Mouse (Mus musculus) cerebellum, adult 11-12 months (tissue): ENCODE results near the gene Nat9.
A peak's percentile ranks its signal among the peaks of the same experiment; 100 is the strongest.

Source experiments
- DNase-seq: peaks from one replicate; pipeline ENCODE4 v3.0.0; 2022

Gene Nat9

GRCm38 (mm10) chr11:115151755-115152429, 35.8 kb downstream of the Nat9 start:
- DNase-seq: peak; percentile 80

- DNase-seq: no peak
Observed at GRCm38 (mm10) chr11:115150741-115151254, 36.9 kb downstream of the Nat9 start.

- DNase-seq: no peak
Observed at GRCm38 (mm10) chr11:115147813-115148212, 39.8 kb downstream of the Nat9 start.

GRCm38 (mm10) chr11:115141970-115142369, 45.7 kb downstream of the Nat9 start:
- no peak for DNase-seq

GRCm38 (mm10) chr11:115138597-115139262, 48.9 kb downstream of the Nat9 start:
- DNase-seq: no peak

- no peak for DNase-seq
Observed at GRCm38 (mm10) chr11:115133800-115134199, 53.9 kb downstream of the Nat9 start, which contains the start of gene Cd300lf. TSS of gene Cd300lf (minus strand) at chr11:115133992.
